Mouse (Mus musculus): ENCODE data around the gene Hectd3. TPM values are rescaled to one million over a fixed set of nuclear protein-coding genes. Genes with fewer than 3 reads are reported as not detected.

The Hectd3 gene
- polyA plus RNA-seq, 2 experiments from 2014 or later: 6.5 to 7.2 TPM

GRCm38 (mm10) chr4:117018327-117018726 is 23.2 kb downstream of the Hectd3 start:
- no peak for ATAC-seq

GRCm38 (mm10) chr4:117019206-117020134 is 24.4 kb downstream of the Hectd3 start, which contains the start of gene Eif2b3:
TSS of gene Eif2b3 (plus strand) at chr4:117019402.
- ATAC-seq: peak; percentile 97

- no peak for ATAC-seq
Measured at GRCm38 (mm10) chr4:117023469-117023868, 28.4 kb downstream of the Hectd3 start.

- no peak for ATAC-seq
Measured at GRCm38 (mm10) chr4:117031105-117031504, 36.0 kb downstream of the Hectd3 start.

GRCm38 (mm10) chr4:117039925-117040687 is 45.0 kb downstream of the Hectd3 start:
- ATAC-seq: no peak

- ATAC-seq: no peak
Measured at GRCm38 (mm10) chr4:117040791-117041190, 45.7 kb downstream of the Hectd3 start.

- no peak for ATAC-seq
Measured at GRCm38 (mm10) chr4:117041283-117041721, 46.2 kb downstream of the Hectd3 start.

GRCm38 (mm10) chr4:117048836-117049235 is 53.7 kb downstream of the Hectd3 start:
- no peak for ATAC-seq

- no peak for ATAC-seq
Measured at GRCm38 (mm10) chr4:117049485-117049884, 54.4 kb downstream of the Hectd3 start.

GRCm38 (mm10) chr4:117052626-117053025 is 57.5 kb downstream of the Hectd3 start:
- ATAC-seq: no peak

GRCm38 (mm10) chr4:117053956-117054355 is 58.8 kb downstream of the Hectd3 start:
- ATAC-seq: no peak

Other genes starting within 250 kb of the Hectd3 start
- gene Toe1, start 187.7 kb upstream of the Hectd3 start, polyA plus RNA-seq (2017; shearing (Covaris generic)): 10 to 100 TPM; 23.7 to 29.3 TPM
- 10 to 100 TPM in 1 of 2 experiments, 1 to 10 TPM in 1; 9.2 to 15.0 TPM for gene Mutyh, start 187.6 kb upstream of the Hectd3 start, polyA plus RNA-seq (2017; shearing (Covaris generic))
- under 1 TPM; 0.70 to 0.85 TPM for gene Hpdl, start 173.6 kb upstream of the Hectd3 start, polyA plus RNA-seq (2017; shearing (Covaris generic))
- gene Zswim5, start 117.9 kb upstream of the Hectd3 start, polyA plus RNA-seq (2017; shearing (Covaris generic)): not detected
- 10 to 100 TPM; 72.8 to 88.2 TPM for gene Urod, start 904 bp upstream of the Hectd3 start, polyA plus RNA-seq (2017; shearing (Covaris generic))
- gene Eif2b3, start 24.1 kb downstream of the Hectd3 start, polyA plus RNA-seq (2017; shearing (Covaris generic)): 10 to 100 TPM; 28.4 to 29.5 TPM
- gene Ptch2, start 100.8 kb downstream of the Hectd3 start, polyA plus RNA-seq (2017; shearing (Covaris generic)): not detected
- 10 to 100 TPM; 22.7 to 24.1 TPM for gene Btbd19, start 130.4 kb downstream of the Hectd3 start, polyA plus RNA-seq (2017; shearing (Covaris generic))
- 1 to 10 TPM; 1.7 to 3.5 TPM for gene Tctex1d4, start 131.5 kb downstream of the Hectd3 start, polyA plus RNA-seq (2017; shearing (Covaris generic))
- gene Plk3, start 138.6 kb downstream of the Hectd3 start, polyA plus RNA-seq (2017; shearing (Covaris generic)): 10 to 100 TPM; 10.6 to 14.6 TPM
- gene Rps8, start 160.9 kb downstream of the Hectd3 start, polyA plus RNA-seq (2017; shearing (Covaris generic)): 100 to 1,000 TPM; 869 to 969 TPM
- gene Kif2c, start 187.3 kb downstream of the Hectd3 start, polyA plus RNA-seq (2017; shearing (Covaris generic)): 10 to 100 TPM; 10.4 to 15.4 TPM